Mouse (Mus musculus): ENCODE data around the gene Tenm4.

GRCm38 (mm10) chr7:96491896-96492295 lies 320.9 kb downstream of the Tenm4 start:
- TF ChIP-seq CTCF (IDR thresholded peaks at IDR 0.05; ENCODE audit: low read depth) (no peak), EP300 (IDR thresholded peaks at IDR 0.05; ENCODE audit: low read depth) (no peak)

All from heart, postnatal 0 days (tissue).